Mouse (Mus musculus): ENCODE measurements around the gene Mxra8.

The Mxra8 gene

GRCm38 (mm10) chr4:155837404-155838010 is 2.0 kb upstream of the Mxra8 start:
- no peak for DNase-seq (ENCODE audit: low read depth, low spot score)

- no peak for DNase-seq (ENCODE audit: low read depth, low spot score)
Observed at GRCm38 (mm10) chr4:155838187-155839153, 1.0 kb upstream of the Mxra8 start.

- DNase-seq (ENCODE audit: low read depth, low spot score): peak; percentile 28
Observed at GRCm38 (mm10) chr4:155840076-155841002, 859 bp downstream of the Mxra8 start.

GRCm38 (mm10) chr4:155841003-155841454 is 1.5 kb downstream of the Mxra8 start:
- peak; percentile 88 for DNase-seq (ENCODE audit: low read depth, low spot score)

- DNase-seq (ENCODE audit: low read depth, low spot score): peak; percentile 20
Observed at GRCm38 (mm10) chr4:155841651-155842270, 2.3 kb downstream of the Mxra8 start.

GRCm38 (mm10) chr4:155843231-155843630 is 3.8 kb downstream of the Mxra8 start:
- no peak for DNase-seq (ENCODE audit: low read depth, low spot score)

GRCm38 (mm10) chr4:155846871-155847578 is 7.5 kb downstream of the Mxra8 start, which contains the start of gene Dvl1:
TSS of gene Dvl1 (plus strand) at chr4:155847402.
- DNase-seq (ENCODE audit: low read depth, low spot score): peak; percentile 93

- DNase-seq (ENCODE audit: low read depth, low spot score): peak; percentile 54
Observed at GRCm38 (mm10) chr4:155847591-155848352, 8.3 kb downstream of the Mxra8 start.

- DNase-seq (ENCODE audit: low read depth, low spot score): no peak
Observed at GRCm38 (mm10) chr4:155848434-155849095, 9.1 kb downstream of the Mxra8 start.

GRCm38 (mm10) chr4:155849391-155849790 is 9.9 kb downstream of the Mxra8 start:
- no peak for DNase-seq (ENCODE audit: low read depth, low spot score)

- DNase-seq (ENCODE audit: low read depth, low spot score): no peak
Observed at GRCm38 (mm10) chr4:155849792-155850451, 10.4 kb downstream of the Mxra8 start.

GRCm38 (mm10) chr4:155851368-155851767 is 11.9 kb downstream of the Mxra8 start:
- DNase-seq (ENCODE audit: low read depth, low spot score): no peak

GRCm38 (mm10) chr4:155851951-155852411 is 12.5 kb downstream of the Mxra8 start:
- DNase-seq (ENCODE audit: low read depth, low spot score): no peak

- DNase-seq (ENCODE audit: low read depth, low spot score): no peak
Observed at GRCm38 (mm10) chr4:155853421-155853820, 13.9 kb downstream of the Mxra8 start.

- DNase-seq (ENCODE audit: low read depth, low spot score): no peak
Observed at GRCm38 (mm10) chr4:155854991-155855390, 15.5 kb downstream of the Mxra8 start.

GRCm38 (mm10) chr4:155856071-155856470 is 16.6 kb downstream of the Mxra8 start:
- no peak for DNase-seq (ENCODE audit: low read depth, low spot score)

- no peak for DNase-seq (ENCODE audit: low read depth, low spot score)
Observed at GRCm38 (mm10) chr4:155856881-155857280, 17.4 kb downstream of the Mxra8 start.

GRCm38 (mm10) chr4:155859318-155859717 is 19.8 kb downstream of the Mxra8 start:
- DNase-seq (ENCODE audit: low read depth, low spot score): no peak

Measured in CD4-positive helper T cell, adult 2 months (primary cell).